Mouse (Mus musculus): ENCODE results near the gene Tlk2. TPM values are rescaled to one million over a fixed set of nuclear protein-coding genes. Genes with fewer than 3 reads are reported as not detected.

Tlk2 gene
- polyA plus RNA-seq, 1 experiment from 2014 or later: 17.5 TPM

GRCm38 (mm10) chr11:105240991-105241390, 62.4 kb downstream of the Tlk2 start:
- Histone ChIP-seq H3K27ac (no peak overlapping the region), H3K36me3 (ENCODE audit: insufficient read depth, low read length) (peaks cover 28% of the 10 kb centered on the region), H3K4me1 (replicated peaks; ENCODE audit: insufficient read depth, low read length) (no peaks in the 10 kb centered on the region), H3K9ac (ENCODE audit: low read depth, low read length) (no peak overlapping the region), H3K27me3 (ENCODE audit: insufficient read depth, low read length) (no peaks in the 10 kb centered on the region), H3K4me3 (replicated peaks; ENCODE audit: low read depth, low read length) (no peak overlapping the region), H3K4me2 (ENCODE audit: low read length) (no peak overlapping the region), H3K9me3 (replicated peaks; ENCODE audit: low read length) (no peaks in the 10 kb centered on the region)
- peak; percentile 71 for DNase-seq (ENCODE audit: low spot score)
- no peak for ATAC-seq (replicated peaks; ENCODE audit: low FRiP score, low read depth)
- peak; percentile 78 for TF ChIP-seq CTCF (IDR thresholded peaks at IDR 0.05; ENCODE audit: low read depth)

- Histone ChIP-seq H3K4me1 (replicated peaks; ENCODE audit: insufficient read depth, low read length) (no peaks in the 10 kb centered on the region), H3K36me3 (ENCODE audit: insufficient read depth, low read length) (peaks cover 48% of the 10 kb centered on the region), H3K4me3 (replicated peaks; ENCODE audit: low read depth, low read length) (no peak overlapping the region), H3K9me3 (replicated peaks; ENCODE audit: low read length) (no peaks in the 10 kb centered on the region), H3K27me3 (ENCODE audit: insufficient read depth, low read length) (no peaks in the 10 kb centered on the region), H3K4me2 (ENCODE audit: low read length) (no peak overlapping the region), H3K27ac (no peak overlapping the region), H3K9ac (ENCODE audit: low read depth, low read length) (no peak overlapping the region)
- DNase-seq (ENCODE audit: low spot score) (no peak), ATAC-seq (replicated peaks; ENCODE audit: low FRiP score, low read depth) (no peak)
- 78% methylated on average over 1 of the region's 1 CpGs for WGBS
- TF ChIP-seq CTCF (IDR thresholded peaks at IDR 0.05; ENCODE audit: low read depth): no peak
These were observed 67.8 kb downstream of the Tlk2 start for GRCm38 (mm10) chr11:105246369-105246768.

DNA sequence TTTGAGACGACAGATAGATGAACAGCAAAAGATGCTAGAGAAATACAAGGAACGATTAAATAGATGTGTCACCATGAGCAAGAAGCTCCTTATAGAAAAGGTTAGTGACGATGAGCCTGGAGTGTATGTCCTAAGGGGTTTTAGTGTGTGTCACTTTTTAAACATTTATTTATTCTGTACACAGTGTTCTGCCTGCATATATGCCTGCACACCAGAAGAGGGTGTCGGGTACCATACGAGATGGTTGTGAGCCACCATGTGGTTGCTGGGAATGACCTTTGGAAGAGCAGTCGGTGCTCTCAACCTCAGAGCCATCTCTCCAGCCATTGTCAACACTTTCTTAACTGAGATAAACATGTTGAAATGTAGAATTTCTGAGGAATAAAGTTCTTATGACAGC, 68.2 kb downstream of the Tlk2 start:
- Histone ChIP-seq H3K36me3 (ENCODE audit: insufficient read depth, low read length) (peaks cover 48% of the 10 kb centered on the region), H3K27ac (no peak overlapping the region), H3K4me2 (ENCODE audit: low read length) (no peak overlapping the region), H3K4me1 (replicated peaks; ENCODE audit: insufficient read depth, low read length) (no peaks in the 10 kb centered on the region), H3K9ac (ENCODE audit: low read depth, low read length) (no peak overlapping the region), H3K4me3 (replicated peaks; ENCODE audit: low read depth, low read length) (no peak overlapping the region), H3K9me3 (replicated peaks; ENCODE audit: low read length) (no peaks in the 10 kb centered on the region), H3K27me3 (ENCODE audit: insufficient read depth, low read length) (no peaks in the 10 kb centered on the region)
- no peak for ATAC-seq (replicated peaks; ENCODE audit: low FRiP score, low read depth)
- 92% methylated on average over 6 of the region's 6 CpGs for WGBS
- TF ChIP-seq CTCF (IDR thresholded peaks at IDR 0.05; ENCODE audit: low read depth): no peak
- no peak for DNase-seq (ENCODE audit: low spot score)

DNA sequence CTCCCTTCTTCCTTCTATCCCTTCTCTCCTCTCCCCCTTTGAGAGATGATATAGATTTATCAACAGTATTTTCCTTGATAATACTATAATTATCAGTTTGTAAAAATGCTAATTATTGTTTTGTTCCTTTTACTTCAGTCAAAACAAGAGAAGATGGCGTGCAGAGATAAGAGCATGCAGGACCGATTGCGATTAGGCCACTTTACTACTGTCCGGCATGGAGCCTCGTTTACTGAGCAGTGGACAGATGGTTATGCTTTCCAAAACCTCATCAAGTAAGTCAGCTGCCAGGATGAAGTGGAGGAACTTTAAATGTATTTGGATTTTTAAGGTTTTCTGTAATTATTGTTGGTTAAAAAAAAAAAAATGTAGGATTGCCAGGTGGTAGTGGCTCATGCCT, 68.7 kb downstream of the Tlk2 start:
- 88% methylated on average over 5 of the region's 5 CpGs for WGBS
- ATAC-seq (replicated peaks; ENCODE audit: low FRiP score, low read depth): no peak
- H3K36me3 ChIP-seq (ENCODE audit: insufficient read depth, low read length): peaks cover 43% of the 10 kb centered on the region

GRCm38 (mm10) chr11:105259733-105260132, 81.1 kb downstream of the Tlk2 start:
- no peak overlapping the region for H3K4me3 ChIP-seq (replicated peaks; ENCODE audit: low read depth, low read length)
- 68% methylated on average over 3 of the region's 3 CpGs for WGBS
- ATAC-seq (replicated peaks; ENCODE audit: low FRiP score, low read depth) (no peak), DNase-seq (ENCODE audit: low spot score) (no peak)
- H3K4me2 ChIP-seq (ENCODE audit: low read length): no peak overlapping the region
- peak overlapping the region; percentile 19; the same call in 1 of the 2 replicates for H3K27ac ChIP-seq
- H3K9ac ChIP-seq (ENCODE audit: low read depth, low read length): no peak overlapping the region
- no peak for TF ChIP-seq CTCF (IDR thresholded peaks at IDR 0.05; ENCODE audit: low read depth)
- H3K27me3 ChIP-seq (ENCODE audit: insufficient read depth, low read length): no peaks in the 10 kb centered on the region
- no peaks in the 10 kb centered on the region for H3K9me3 ChIP-seq (replicated peaks; ENCODE audit: low read length)
- peaks cover 34% of the 10 kb centered on the region for H3K36me3 ChIP-seq (ENCODE audit: insufficient read depth, low read length)
- H3K4me1 ChIP-seq (replicated peaks; ENCODE audit: insufficient read depth, low read length): no peaks in the 10 kb centered on the region

More for the DNA sequence above, 68.7 kb downstream of the Tlk2 start:
- no peak for TF ChIP-seq CTCF (IDR thresholded peaks at IDR 0.05; ENCODE audit: low read depth)
- DNase-seq (ENCODE audit: low spot score): no peak
- Histone ChIP-seq H3K4me2 (ENCODE audit: low read length) (no peak overlapping the region), H3K9me3 (replicated peaks; ENCODE audit: low read length) (no peaks in the 10 kb centered on the region), H3K27ac (no peak overlapping the region), H3K4me3 (replicated peaks; ENCODE audit: low read depth, low read length) (no peak overlapping the region), H3K4me1 (replicated peaks; ENCODE audit: insufficient read depth, low read length) (no peaks in the 10 kb centered on the region), H3K9ac (ENCODE audit: low read depth, low read length) (no peak overlapping the region), H3K27me3 (ENCODE audit: insufficient read depth, low read length) (no peaks in the 10 kb centered on the region)

DNA sequence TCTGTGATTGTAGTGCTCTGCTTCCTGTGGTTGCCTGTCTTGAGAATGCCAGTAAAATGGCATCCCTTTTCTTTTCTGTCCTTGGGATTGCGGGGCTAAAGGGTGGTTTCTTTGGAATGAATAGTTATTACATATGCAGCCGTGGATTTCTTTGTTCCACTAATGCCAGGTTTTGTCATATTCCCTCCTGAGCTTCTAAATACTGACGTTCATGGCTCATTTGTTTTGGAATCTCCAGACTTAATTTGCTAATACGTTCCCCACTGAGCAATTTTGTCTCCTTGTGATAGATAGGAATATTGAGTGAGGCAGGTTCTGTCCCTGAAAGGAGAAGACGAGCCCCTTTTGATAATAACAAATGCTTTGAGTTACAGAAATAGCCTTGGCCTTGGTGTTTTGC, 82.5 kb downstream of the Tlk2 start:
- Histone ChIP-seq H3K4me2 (ENCODE audit: low read length) (no peak overlapping the region), H3K27ac (no peak overlapping the region), H3K4me1 (replicated peaks; ENCODE audit: insufficient read depth, low read length) (no peaks in the 10 kb centered on the region), H3K9me3 (replicated peaks; ENCODE audit: low read length) (no peaks in the 10 kb centered on the region), H3K4me3 (replicated peaks; ENCODE audit: low read depth, low read length) (no peak overlapping the region), H3K36me3 (ENCODE audit: insufficient read depth, low read length) (peaks cover 24% of the 10 kb centered on the region), H3K27me3 (ENCODE audit: insufficient read depth, low read length) (no peaks in the 10 kb centered on the region), H3K9ac (ENCODE audit: low read depth, low read length) (no peak overlapping the region)
- no peak for ATAC-seq (replicated peaks; ENCODE audit: low FRiP score, low read depth)
- no peak for DNase-seq (ENCODE audit: low spot score)
- no peak for TF ChIP-seq CTCF (IDR thresholded peaks at IDR 0.05; ENCODE audit: low read depth)
- 76% methylated on average over 5 of the region's 5 CpGs for WGBS

Measured in kidney, postnatal 0 days (tissue).